Mouse (Mus musculus) right cerebral cortex, postnatal 36 days (tissue): ENCODE data around the gene Bloc1s3.

Experiments used
- DNase-seq, 2 experiments: peaks; one replicate each; pipeline ENCODE4 v3.0.0; 2022; ENCODE audit warnings: low spot score in 2 of 2, mixed read lengths in 1 of 2

Bloc1s3 gene

GRCm38 (mm10) chr7:19508150-19508923 lies at the start of gene Bloc1s3, which contains the start of gene Trappc6a:
TSS of gene Bloc1s3 (minus strand) at chr7:19508367.
TSS of gene Trappc6a (plus strand) at chr7:19508395.
- DNase-seq = peak; percentile 93

- DNase-seq = no peak
Measured at GRCm38 (mm10) chr7:19557086-19557485, 48.9 kb upstream of the Bloc1s3 start.

GRCm38 (mm10) chr7:19554168-19554567 lies 46.0 kb upstream of the Bloc1s3 start:
- peak; percentile 62 to 79 for DNase-seq

- no peak for DNase-seq
Measured at GRCm38 (mm10) chr7:19552443-19552842, 44.3 kb upstream of the Bloc1s3 start.

GRCm38 (mm10) chr7:19551634-19552033 lies 43.5 kb upstream of the Bloc1s3 start:
- no peak for DNase-seq

- no peak for DNase-seq
Measured at GRCm38 (mm10) chr7:19549394-19549793, 41.2 kb upstream of the Bloc1s3 start.

- DNase-seq = no peak
Measured at GRCm38 (mm10) chr7:19547344-19547969, 39.3 kb upstream of the Bloc1s3 start.

GRCm38 (mm10) chr7:19546007-19546406 lies 37.8 kb upstream of the Bloc1s3 start:
- no peak for DNase-seq

- no peak for DNase-seq
Measured at GRCm38 (mm10) chr7:19543584-19543983, 35.4 kb upstream of the Bloc1s3 start.

- DNase-seq = no peak
Measured at GRCm38 (mm10) chr7:19542155-19542691, 34.1 kb upstream of the Bloc1s3 start.

- no peak for DNase-seq
Measured at GRCm38 (mm10) chr7:19541681-19542154, 33.6 kb upstream of the Bloc1s3 start.

- DNase-seq = no peak
Measured at GRCm38 (mm10) chr7:19540771-19541566, 32.8 kb upstream of the Bloc1s3 start.

GRCm38 (mm10) chr7:19534676-19535075 lies 26.5 kb upstream of the Bloc1s3 start:
- no peak for DNase-seq

- no peak for DNase-seq
Measured at GRCm38 (mm10) chr7:19532240-19532639, 24.1 kb upstream of the Bloc1s3 start.

GRCm38 (mm10) chr7:19531077-19531476 lies 22.9 kb upstream of the Bloc1s3 start:
- no peak for DNase-seq

GRCm38 (mm10) chr7:19525105-19525481 lies 16.9 kb upstream of the Bloc1s3 start:
- no peak for DNase-seq

GRCm38 (mm10) chr7:19524420-19525104 lies 16.4 kb upstream of the Bloc1s3 start:
- no peak for DNase-seq

GRCm38 (mm10) chr7:19523757-19524419 lies 15.7 kb upstream of the Bloc1s3 start:
- DNase-seq = peak; percentile 48 to 59

GRCm38 (mm10) chr7:19523017-19523756 lies 15.0 kb upstream of the Bloc1s3 start:
- no peak for DNase-seq

- no peak for DNase-seq
Measured at GRCm38 (mm10) chr7:19520032-19520431, 11.9 kb upstream of the Bloc1s3 start.
